Mouse (Mus musculus) heart, postnatal 0 days (tissue): ENCODE measurements around the gene Wasf3.

Experiments used
- CTCF ChIP-seq: IDR thresholded peaks from 2 replicates; pipeline ENCODE4 v1.5.1; 2016; ENCODE audit warnings: antibody characterized with exemption, control low read depth, low read depth
- EP300 ChIP-seq: IDR thresholded peaks from 2 replicates; pipeline ENCODE4 v1.6.1; 2016; ENCODE audit warnings: antibody characterized with exemption, low read depth

DNA sequence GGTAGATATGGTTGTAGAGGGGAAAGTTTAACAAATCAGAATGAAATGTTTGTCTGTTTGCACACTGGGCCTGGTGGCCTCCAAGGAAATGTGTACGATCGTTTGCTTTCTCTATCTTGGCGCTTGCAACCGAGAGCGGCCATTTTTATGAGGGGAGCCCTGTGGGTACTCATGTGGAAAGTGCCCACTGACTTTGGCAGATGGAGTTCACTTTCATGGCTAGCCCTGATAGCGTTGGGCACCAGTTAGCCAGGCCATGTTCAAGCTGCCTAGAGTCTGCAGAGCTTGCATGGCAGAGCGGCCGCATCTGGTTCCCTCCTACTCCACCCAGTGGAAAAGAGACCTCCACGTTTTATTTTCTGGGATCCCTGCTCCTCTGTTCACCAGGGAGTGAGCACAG is 86.0 kb downstream of the Wasf3 start:
- TF ChIP-seq CTCF (no peak), EP300 (no peak)
